Mouse (Mus musculus): ENCODE measurements around the gene Ahcyl2.
"Not testable (repeated sequence)": the region's sequence is repeated elsewhere in the genome, so short reads cannot be mapped to it uniquely, and the experiment has no call there.

Ahcyl2 gene

DNA sequence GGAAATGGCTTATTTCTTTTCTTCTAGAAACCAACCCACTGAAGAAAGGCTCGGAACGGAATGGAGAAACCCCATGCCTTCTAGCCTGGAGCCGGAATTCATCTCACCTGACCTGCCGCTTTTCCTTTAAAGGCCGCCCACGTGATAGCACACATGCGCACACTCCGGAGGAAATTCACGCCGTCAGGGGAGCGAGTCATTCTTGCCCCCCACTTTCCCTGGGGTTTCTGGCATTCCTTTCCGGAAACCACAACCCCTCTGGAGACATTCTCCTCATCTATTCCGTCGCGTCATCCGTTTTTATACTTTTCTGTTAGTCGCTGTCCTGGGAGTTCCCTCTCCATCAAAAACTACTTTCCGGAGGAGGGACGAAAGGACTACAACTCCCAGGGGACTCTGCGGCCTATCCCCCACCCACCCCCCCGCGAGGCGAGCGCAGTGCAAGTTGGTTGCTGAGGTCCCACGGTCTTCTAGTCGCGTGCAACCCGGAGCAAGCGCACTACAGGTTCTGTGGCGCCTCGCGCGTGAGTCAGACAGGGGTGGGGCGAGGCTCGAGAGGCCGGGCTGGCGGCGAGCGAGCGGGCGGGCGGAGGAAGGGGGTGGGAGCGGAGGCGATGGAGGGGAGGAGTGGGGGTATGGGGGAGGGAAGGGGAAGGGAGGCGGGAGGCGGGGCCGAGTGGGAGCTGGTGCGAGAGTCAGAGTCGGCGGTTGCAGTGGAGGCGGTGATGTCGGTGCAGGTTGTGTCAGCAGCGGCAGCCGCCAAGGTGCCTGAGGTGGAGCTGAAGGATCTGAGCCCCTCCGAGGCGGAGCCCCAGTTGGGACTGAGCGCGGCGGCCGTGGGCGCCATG, at the start of gene Ahcyl2:
Gene Ahcyl2, plus strand, starts transcription at position 199 of the 848 bp plus-strand sequence.
- no peak for DNase-seq (ENCODE audit: extremely low read depth, low read depth, low spot score)

DNA sequence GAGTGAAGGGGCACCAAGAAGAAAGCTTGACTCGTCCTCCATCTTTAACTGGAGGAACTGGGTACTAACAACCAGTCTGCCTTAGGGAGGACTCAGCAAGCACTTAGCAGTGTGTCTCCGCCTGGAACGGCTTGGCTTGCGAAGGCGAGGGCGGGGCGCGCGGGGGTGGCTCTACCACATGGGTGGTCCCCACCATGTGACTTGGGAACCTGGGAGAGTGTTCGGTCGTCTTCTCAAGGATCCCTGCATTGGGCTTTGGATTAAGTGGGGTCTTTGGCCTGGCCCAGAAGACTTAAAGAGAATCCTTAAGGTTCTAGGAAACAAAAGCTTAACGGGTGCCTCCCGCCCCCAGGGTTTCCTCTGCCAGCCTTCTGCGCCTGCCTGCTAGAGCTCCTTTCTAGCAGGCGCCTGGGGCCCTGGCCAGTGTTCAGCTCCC, 48.9 kb upstream of the Ahcyl2 start:
- no peak for DNase-seq (ENCODE audit: extremely low read depth, low read depth, low spot score)

DNA sequence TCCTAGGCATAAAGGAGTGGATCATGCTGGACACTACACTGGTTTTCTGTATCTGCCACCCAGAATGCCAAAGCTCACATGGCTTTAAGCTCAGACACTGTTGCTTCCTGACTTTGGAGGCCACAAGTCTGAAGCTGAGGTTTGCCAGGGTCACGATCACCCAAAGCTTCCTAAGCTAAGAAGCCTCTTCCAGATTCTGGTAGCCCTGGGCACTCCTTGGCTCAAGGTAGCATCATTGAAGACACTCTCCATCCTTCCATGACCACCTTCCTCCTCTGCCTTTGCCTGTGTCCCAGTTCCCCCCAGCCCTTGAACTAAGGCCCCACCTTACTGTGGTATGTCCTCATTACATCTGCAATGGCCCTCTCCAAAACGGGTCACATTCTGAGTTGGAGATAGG, 45.9 kb upstream of the Ahcyl2 start:
- DNase-seq (ENCODE audit: extremely low read depth, low read depth, low spot score) = no peak

DNA sequence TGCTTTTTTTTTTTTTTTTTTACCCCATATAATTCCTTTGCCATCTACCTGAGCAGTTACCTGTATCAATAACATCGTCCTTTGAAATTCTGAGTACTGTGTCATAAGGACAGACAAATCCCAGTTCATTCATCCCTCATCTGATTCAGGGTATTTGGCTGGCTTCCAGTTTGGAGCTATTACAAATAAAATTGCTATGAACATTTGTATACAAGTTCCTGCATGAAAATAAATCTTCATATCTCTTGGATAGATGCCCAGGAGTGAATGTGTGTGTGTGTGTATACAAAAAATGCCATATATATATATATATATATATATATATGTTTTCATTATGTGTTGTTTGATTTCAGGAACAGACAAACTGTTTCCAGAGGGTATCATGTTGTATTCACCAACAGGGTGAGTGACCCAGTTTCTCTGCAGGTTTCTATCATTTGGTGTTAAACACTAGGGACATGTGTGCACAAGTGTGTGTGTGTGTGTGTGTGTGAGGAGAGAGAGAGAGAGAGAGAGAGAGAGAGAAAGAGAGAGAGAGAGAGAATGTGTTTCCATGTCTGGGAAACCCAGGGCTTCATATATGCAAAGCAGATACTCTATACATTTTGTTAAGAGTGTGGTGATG, 41.1 kb upstream of the Ahcyl2 start:
- no peak for DNase-seq (ENCODE audit: extremely low read depth, low read depth, low spot score)

- DNase-seq (ENCODE audit: extremely low read depth, low read depth, low spot score) = no peak
Observed at GRCm38 (mm10) chr6:29728035-29728434, 39.8 kb upstream of the Ahcyl2 start.

DNA sequence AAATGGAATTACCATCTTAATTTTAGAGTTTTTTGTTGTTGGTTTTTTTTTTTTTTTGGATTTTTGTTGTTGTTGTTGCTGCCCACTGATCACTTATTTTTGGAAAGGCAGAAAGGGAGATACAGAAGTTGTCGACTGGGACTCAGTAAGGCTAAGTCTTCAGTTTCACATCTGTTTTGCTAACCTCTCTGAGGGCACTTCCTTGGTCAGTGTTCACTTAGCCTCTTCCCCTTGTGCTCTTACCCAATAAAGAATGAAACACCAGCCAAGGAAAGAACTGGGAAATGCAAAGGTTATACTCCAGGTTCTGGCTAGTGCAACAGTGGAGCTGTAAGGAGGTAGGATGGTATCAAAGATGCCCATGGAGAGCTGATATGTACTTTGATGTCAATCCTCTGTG, 38.3 kb upstream of the Ahcyl2 start:
- no peak for DNase-seq (ENCODE audit: extremely low read depth, low read depth, low spot score)

GRCm38 (mm10) chr6:29735336-29735688, 32.5 kb upstream of the Ahcyl2 start, which contains the start of gene Smo:
TSS of gene Smo (plus strand) at chr6:29735503.
- DNase-seq (ENCODE audit: extremely low read depth, low read depth, low spot score) = no peak

- no peak for DNase-seq (ENCODE audit: extremely low read depth, low read depth, low spot score)
Observed at GRCm38 (mm10) chr6:29735689-29736451, 31.9 kb upstream of the Ahcyl2 start.

- no peak for DNase-seq (ENCODE audit: extremely low read depth, low read depth, low spot score)
Observed at GRCm38 (mm10) chr6:29736610-29737458, 31.0 kb upstream of the Ahcyl2 start.

DNA sequence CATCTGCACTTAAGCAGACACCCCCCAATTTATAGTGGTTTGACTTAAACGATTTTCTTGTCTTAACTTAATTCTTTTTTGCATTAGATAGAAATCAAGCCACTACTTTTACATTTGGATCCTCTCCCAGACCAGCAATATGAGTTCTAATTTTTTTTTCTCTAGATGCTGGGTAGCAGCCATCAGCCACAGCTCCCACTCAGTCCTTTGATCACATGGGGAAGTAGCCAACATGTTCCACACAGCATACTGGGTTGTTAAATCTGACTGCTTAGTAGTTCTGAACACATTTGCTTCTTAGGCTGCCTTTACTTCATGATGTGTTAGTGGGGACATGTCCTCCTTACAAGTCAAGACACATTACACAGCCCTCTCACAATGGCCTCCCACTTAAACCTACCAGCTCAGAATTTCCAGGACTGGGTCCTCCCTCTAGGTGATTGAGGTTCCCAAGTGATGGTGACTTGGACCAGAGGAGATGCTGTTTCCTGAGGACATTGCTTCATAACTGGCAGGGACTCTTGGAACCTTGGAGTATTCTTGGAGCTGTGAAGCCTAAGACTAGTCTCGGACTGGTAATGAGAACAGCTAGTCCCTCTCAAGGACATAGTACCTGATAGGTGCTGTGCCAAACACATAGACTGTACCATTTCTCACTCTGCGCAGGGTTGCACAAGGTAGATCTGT, 16.2 kb upstream of the Ahcyl2 start:
- DNase-seq (ENCODE audit: extremely low read depth, low read depth, low spot score) = peak; percentile 98

DNA sequence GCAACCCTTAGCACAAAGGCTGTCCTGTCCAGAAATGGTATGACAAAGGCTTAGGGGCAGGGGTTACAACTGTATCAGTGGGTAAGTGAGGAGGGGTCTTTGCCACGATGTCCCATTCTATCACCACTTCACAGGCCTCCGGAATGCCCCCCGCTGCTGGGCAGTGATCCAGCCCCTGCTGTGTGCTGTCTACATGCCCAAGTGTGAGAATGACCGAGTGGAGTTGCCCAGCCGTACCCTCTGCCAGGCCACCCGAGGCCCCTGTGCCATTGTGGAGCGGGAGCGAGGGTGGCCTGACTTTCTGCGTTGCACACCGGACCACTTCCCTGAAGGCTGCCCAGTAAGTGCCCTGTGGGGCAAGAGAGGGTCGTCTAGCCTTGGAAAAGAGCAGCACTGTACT, 14.5 kb upstream of the Ahcyl2 start:
- no peak for DNase-seq (ENCODE audit: extremely low read depth, low read depth, low spot score)

DNA sequence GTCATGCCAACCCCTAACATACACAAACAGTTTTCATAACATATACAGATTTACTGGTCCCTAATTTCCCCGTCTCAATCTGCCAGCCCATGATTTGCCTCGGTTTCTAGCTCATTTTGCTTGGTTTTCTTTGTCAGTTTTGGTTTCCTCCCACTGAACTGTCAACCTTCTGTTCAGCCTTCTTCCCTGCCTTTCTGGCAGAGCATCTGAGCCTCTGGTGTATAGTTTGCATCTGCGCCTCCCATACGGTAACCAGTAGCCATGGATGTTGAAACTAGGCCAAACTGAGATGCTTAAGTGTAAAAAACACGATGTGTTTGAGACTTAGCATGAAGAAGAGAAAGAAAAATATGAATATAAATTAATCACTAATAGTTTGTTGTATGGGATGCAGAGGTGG, 11.8 kb upstream of the Ahcyl2 start:
- no peak for DNase-seq (ENCODE audit: extremely low read depth, low read depth, low spot score)

GRCm38 (mm10) chr6:29756476-29756875, 11.3 kb upstream of the Ahcyl2 start:
- no peak for DNase-seq (ENCODE audit: extremely low read depth, low read depth, low spot score)

DNA sequence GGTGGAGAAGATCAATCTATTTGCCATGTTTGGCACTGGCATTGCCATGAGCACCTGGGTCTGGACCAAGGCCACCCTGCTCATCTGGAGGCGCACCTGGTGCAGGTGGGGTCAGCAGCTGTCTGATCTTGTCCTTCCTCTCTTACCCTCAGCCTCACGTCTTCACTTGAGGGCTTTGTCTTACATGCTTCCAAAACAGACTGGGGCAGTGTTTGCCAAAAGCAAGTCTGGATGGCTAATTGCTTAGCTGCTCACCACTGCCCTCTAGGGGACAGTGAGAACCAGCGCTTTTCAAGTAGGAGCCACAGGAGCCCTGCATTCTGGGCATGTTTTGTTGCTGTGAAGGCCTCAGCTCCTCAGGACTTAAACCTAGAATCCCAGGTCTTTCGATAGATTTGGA, 9.4 kb upstream of the Ahcyl2 start:
- DNase-seq (ENCODE audit: extremely low read depth, low read depth, low spot score) = no peak

GRCm38 (mm10) chr6:29759012-29759679, 8.7 kb upstream of the Ahcyl2 start:
- DNase-seq (ENCODE audit: extremely low read depth, low read depth, low spot score) = no peak

GRCm38 (mm10) chr6:29760397-29760796, 7.4 kb upstream of the Ahcyl2 start:
- DNase-seq (ENCODE audit: extremely low read depth, low read depth, low spot score) = not testable (repeated sequence)

- no peak for DNase-seq (ENCODE audit: extremely low read depth, low read depth, low spot score)
Observed at GRCm38 (mm10) chr6:29761282-29761681, 6.5 kb upstream of the Ahcyl2 start.

DNA sequence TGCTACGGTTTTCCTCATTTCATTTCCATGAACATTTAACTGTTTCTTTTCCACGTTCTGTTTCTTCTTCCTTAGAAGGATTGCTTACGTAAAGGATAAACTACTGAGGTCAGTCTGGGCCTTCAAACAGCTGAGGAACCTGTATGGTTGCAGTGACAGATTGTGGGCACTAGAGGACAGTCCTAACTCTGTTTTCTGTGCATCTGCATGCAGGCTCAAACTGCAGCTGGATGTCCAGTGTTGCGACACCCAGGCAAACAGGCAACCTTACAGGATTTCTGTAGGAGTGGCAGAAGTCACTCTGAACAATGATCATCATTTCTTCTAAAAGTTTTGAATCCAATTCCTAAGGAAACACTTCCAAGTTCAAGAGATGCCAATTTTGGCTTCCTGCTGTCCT, 5.3 kb upstream of the Ahcyl2 start:
- no peak for DNase-seq (ENCODE audit: extremely low read depth, low read depth, low spot score)

DNA sequence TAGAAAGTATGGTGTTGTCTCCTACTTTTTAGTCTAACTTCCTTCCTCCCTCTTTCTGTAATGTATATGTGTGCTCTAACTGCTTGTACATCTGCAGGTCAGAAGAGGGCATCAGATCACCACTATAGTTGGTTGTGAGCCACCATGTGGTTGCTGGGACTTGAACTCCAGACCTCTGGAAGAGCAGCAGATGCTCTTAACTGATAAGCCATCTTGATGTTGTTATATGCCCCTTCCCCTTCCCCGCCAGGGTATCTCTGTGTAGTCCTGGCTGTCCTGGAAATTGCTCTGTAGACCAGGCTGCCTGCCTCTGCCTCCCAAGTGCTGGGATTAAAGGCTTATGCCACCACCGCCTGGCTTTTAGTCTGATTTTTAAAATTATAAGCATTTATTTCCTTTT, 937 bp upstream of the Ahcyl2 start:
- no peak for DNase-seq (ENCODE audit: extremely low read depth, low read depth, low spot score)
